Mouse (Mus musculus): Measurements from ENCODE around the gene Thtpa. TPM values are rescaled to one million over a fixed set of nuclear protein-coding genes. Genes with fewer than 3 reads are reported as not detected.

Gene Thtpa
- polyA plus RNA-seq, 1 experiment: 10.8 TPM

DNA sequence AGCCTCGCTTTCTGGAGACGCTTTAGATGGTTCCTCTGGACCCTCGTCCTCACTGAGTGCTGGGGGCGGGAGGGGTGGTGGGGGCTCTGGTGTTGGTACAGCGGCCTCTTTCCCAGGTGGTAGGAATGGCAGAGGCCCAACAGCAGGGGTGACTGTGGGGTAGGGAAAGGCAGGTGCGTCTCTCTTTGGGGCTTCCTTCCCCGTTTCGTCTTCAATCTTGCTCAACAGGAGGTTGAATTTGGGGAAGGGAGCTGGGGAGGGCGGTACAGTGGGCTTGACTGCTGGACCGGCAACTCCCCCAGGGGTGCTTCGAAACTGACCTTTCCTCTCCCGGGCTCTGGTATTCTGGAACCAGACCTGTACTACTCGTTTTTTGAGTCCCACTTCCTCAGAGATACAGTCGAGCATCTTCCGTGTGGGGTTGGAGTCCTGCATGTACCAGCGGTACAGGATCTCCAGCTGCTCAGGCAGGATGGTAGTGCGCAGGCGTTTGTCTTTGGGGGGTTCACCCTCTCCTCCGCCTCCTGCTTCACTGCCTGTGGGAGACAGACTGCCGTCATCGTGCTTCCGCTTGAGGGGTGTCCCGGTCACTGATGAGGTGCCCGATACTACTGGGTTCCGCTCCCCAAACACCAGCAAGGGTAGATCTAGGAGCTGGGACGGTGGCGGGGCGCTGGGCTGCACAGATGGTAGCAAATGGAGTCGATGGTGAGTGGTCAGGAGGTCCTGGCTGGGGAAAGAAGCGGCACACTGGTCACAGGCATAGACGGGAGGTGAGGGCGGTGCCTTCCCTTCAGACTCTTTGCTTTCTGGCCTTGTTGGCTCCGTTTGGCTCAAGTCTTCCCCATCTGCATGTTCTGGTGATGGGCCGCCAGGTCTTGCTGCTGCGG is 29.9 kb upstream of the Thtpa start:
- Histone ChIP-seq H3K27me3 (ENCODE audit: control insufficient read depth, insufficient read depth, insufficient read length) (no peaks in the 10 kb centered on the region), H3K4me2 (ENCODE audit: low read depth) (no peak overlapping the region), H3ac (ENCODE audit: control insufficient read depth, insufficient read length) (no peak overlapping the region), H3K4me3 (no peak overlapping the region), H3K79me2 (ENCODE audit: control insufficient read depth, insufficient read depth) (no peaks in the 10 kb centered on the region), H3K36me3 (ENCODE audit: control insufficient read depth, insufficient read depth) (no peaks in the 10 kb centered on the region)
- TF ChIP-seq MYOG (IDR thresholded peaks at IDR 0.05; ENCODE audit: control insufficient read depth in 1 of 3, insufficient read depth in 1 of 3, insufficient read length in 2 of 3, low read depth in 2 of 3) (no peak), SRF (IDR thresholded peaks at IDR 0.05; ENCODE audit: control insufficient read depth, insufficient read length, low read depth) (no peak), MAX (IDR thresholded peaks at IDR 0.05; ENCODE audit: low read depth) (no peak), POLR2A (IDR thresholded peaks at IDR 0.05; ENCODE audit: insufficient read length, low read depth) (no peak), TCF12 (IDR thresholded peaks at IDR 0.05; ENCODE audit: insufficient read depth, poor library complexity, severe bottlenecking) (no peak), E2F4 (IDR thresholded peaks at IDR 0.05; ENCODE audit: insufficient read depth) (no peak), REST (IDR thresholded peaks at IDR 0.05; ENCODE audit: insufficient read depth, insufficient read length) (no peak), POLR2AphosphoS2 (IDR thresholded peaks at IDR 0.05; ENCODE audit: insufficient read length, low read depth) (no peak), TCF3 (IDR thresholded peaks at IDR 0.05; ENCODE audit: insufficient read length, low read depth) (no peak), MYOD1 (IDR thresholded peaks at IDR 0.05; ENCODE audit: control insufficient read depth in 1 of 3, insufficient read length in 2 of 3, low read depth in 2 of 3) (no peak)

DNA sequence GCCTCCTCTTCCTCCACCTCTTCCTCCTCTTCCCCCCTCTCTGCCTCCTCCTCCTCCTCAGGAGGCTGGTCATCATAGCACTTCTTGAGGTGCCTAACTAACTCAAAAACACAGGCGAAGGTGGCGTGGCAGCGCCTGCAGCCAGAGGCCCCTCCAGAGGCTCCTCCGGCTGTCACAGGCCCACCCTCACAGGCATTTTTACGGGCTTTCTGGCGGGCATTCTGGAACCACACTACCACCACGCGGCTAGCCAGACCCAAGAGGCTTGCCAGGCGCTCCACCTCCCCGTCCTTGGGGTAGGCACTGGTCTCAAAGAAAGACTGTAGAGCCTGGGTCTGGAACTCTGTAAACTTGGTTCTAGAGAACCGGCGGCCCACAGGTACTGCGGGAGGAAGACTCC is 29.2 kb upstream of the Thtpa start:
- no peak overlapping the region for H3K4me3 ChIP-seq
- no peak overlapping the region for H3ac ChIP-seq (ENCODE audit: control insufficient read depth, insufficient read length)
- H3K4me2 ChIP-seq (ENCODE audit: low read depth): no peak overlapping the region
- no peaks in the 10 kb centered on the region for H3K79me2 ChIP-seq (ENCODE audit: control insufficient read depth, insufficient read depth)
- no peaks in the 10 kb centered on the region for H3K36me3 ChIP-seq (ENCODE audit: control insufficient read depth, insufficient read depth)
- no peaks in the 10 kb centered on the region for H3K27me3 ChIP-seq (ENCODE audit: control insufficient read depth, insufficient read depth, insufficient read length)
- TF ChIP-seq SRF (IDR thresholded peaks at IDR 0.05; ENCODE audit: control insufficient read depth, insufficient read length, low read depth) (no peak), TCF3 (IDR thresholded peaks at IDR 0.05; ENCODE audit: insufficient read length, low read depth) (no peak), POLR2AphosphoS2 (IDR thresholded peaks at IDR 0.05; ENCODE audit: insufficient read length, low read depth) (no peak), MYOG (IDR thresholded peaks at IDR 0.05; ENCODE audit: control insufficient read depth in 1 of 3, insufficient read depth in 1 of 3, insufficient read length in 2 of 3, low read depth in 2 of 3) (no peak), POLR2A (IDR thresholded peaks at IDR 0.05; ENCODE audit: insufficient read length, low read depth) (no peak), MYOD1 (IDR thresholded peaks at IDR 0.05; ENCODE audit: control insufficient read depth in 1 of 3, insufficient read length in 2 of 3, low read depth in 2 of 3) (no peak), E2F4 (IDR thresholded peaks at IDR 0.05; ENCODE audit: insufficient read depth) (no peak), TCF12 (IDR thresholded peaks at IDR 0.05; ENCODE audit: insufficient read depth, poor library complexity, severe bottlenecking) (no peak), REST (IDR thresholded peaks at IDR 0.05; ENCODE audit: insufficient read depth, insufficient read length) (no peak), USF1 (IDR thresholded peaks at IDR 0.05; ENCODE audit: low read depth) (no peak), MAX (IDR thresholded peaks at IDR 0.05; ENCODE audit: low read depth) (no peak), CEBPB (IDR thresholded peaks at IDR 0.05; ENCODE audit: insufficient read depth, poor library complexity, severe bottlenecking) (no peak)

DNA sequence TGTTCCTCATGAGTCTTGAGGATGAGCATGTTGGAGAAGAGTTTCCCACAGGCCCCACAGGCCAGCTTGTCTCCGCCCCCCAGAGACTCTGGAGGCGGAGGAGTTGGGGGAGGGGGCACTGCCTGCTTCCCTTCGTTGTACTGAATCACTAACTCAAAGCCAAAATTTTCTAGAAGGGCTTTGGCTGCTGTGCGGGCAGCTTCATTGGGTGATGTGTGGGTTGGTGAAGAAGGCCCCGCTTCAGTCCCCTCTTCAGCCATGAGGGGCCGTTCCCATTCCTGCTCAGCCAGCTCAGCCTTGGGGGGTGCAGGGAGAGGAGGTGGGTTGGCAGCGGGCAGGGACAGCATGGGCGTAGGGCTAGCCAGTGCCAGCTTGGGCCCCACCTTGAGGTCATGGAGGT is 28.5 kb upstream of the Thtpa start:
- Histone ChIP-seq H3K79me2 (ENCODE audit: control insufficient read depth, insufficient read depth) (no peaks in the 10 kb centered on the region), H3K4me3 (no peak overlapping the region), H3K27me3 (ENCODE audit: control insufficient read depth, insufficient read depth, insufficient read length) (no peaks in the 10 kb centered on the region), H3ac (ENCODE audit: control insufficient read depth, insufficient read length) (no peak overlapping the region), H3K36me3 (ENCODE audit: control insufficient read depth, insufficient read depth) (no peaks in the 10 kb centered on the region), H3K4me2 (ENCODE audit: low read depth) (no peak overlapping the region)
- no peak for TF ChIP-seq MYOD1 (IDR thresholded peaks at IDR 0.05; ENCODE audit: control insufficient read depth in 1 of 3, insufficient read length in 2 of 3, low read depth in 2 of 3)
- TF ChIP-seq MAX (IDR thresholded peaks at IDR 0.05; ENCODE audit: low read depth): no peak
- TF ChIP-seq CEBPB (IDR thresholded peaks at IDR 0.05; ENCODE audit: insufficient read depth, poor library complexity, severe bottlenecking): no peak
- no peak for TF ChIP-seq TCF12 (IDR thresholded peaks at IDR 0.05; ENCODE audit: insufficient read depth, poor library complexity, severe bottlenecking)
- TF ChIP-seq E2F4 (IDR thresholded peaks at IDR 0.05; ENCODE audit: insufficient read depth): no peak
- TF ChIP-seq POLR2A (IDR thresholded peaks at IDR 0.05; ENCODE audit: insufficient read length, low read depth): no peak
- TF ChIP-seq REST (IDR thresholded peaks at IDR 0.05; ENCODE audit: insufficient read depth, insufficient read length): no peak
- no peak for TF ChIP-seq MYOG (IDR thresholded peaks at IDR 0.05; ENCODE audit: control insufficient read depth in 1 of 3, insufficient read depth in 1 of 3, insufficient read length in 2 of 3, low read depth in 2 of 3)
- TF ChIP-seq SRF (IDR thresholded peaks at IDR 0.05; ENCODE audit: control insufficient read depth, insufficient read length, low read depth): no peak
- TF ChIP-seq TCF3 (IDR thresholded peaks at IDR 0.05; ENCODE audit: insufficient read length, low read depth): no peak

DNA sequence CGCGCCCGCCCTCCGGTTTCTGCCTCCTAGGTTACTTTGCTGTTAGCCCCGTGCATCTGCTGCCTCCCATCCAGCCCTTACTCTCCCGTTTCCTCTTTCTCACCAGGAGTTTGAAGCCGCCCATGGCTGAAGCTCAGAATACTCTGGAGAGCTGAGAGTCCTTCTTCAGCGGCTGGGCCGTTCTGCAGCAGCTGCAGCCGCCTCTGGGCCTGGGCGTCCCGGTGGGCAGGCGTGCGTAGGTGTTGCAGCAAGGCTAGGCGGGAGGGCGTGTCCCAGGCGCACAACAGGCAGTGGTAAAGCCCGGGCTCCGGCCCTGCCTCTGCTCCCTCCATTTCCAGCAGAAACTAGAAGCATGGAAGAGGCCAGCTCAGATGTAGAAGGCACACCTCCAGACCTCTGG is 22.8 kb upstream of the Thtpa start:
- Histone ChIP-seq H3K4me2 (ENCODE audit: low read depth) (no peak overlapping the region), H3K27me3 (ENCODE audit: control insufficient read depth, insufficient read depth, insufficient read length) (no peaks in the 10 kb centered on the region), H3K4me3 (no peak overlapping the region), H3ac (ENCODE audit: control insufficient read depth, insufficient read length) (no peak overlapping the region), H3K36me3 (ENCODE audit: control insufficient read depth, insufficient read depth) (no peaks in the 10 kb centered on the region), H3K79me2 (ENCODE audit: control insufficient read depth, insufficient read depth) (no peaks in the 10 kb centered on the region)
- TF ChIP-seq MYOG (IDR thresholded peaks at IDR 0.05; ENCODE audit: control insufficient read depth in 1 of 3, insufficient read depth in 1 of 3, insufficient read length in 2 of 3, low read depth in 2 of 3): no peak
- no peak for TF ChIP-seq SRF (IDR thresholded peaks at IDR 0.05; ENCODE audit: control insufficient read depth, insufficient read length, low read depth)
- no peak for TF ChIP-seq POLR2AphosphoS2 (IDR thresholded peaks at IDR 0.05; ENCODE audit: insufficient read length, low read depth)
- no peak for TF ChIP-seq USF1 (IDR thresholded peaks at IDR 0.05; ENCODE audit: low read depth)
- TF ChIP-seq REST (IDR thresholded peaks at IDR 0.05; ENCODE audit: insufficient read depth, insufficient read length): no peak
- TF ChIP-seq TCF12 (IDR thresholded peaks at IDR 0.05; ENCODE audit: insufficient read depth, poor library complexity, severe bottlenecking): no peak
- no peak for TF ChIP-seq MAX (IDR thresholded peaks at IDR 0.05; ENCODE audit: low read depth)
- no peak for TF ChIP-seq MYOD1 (IDR thresholded peaks at IDR 0.05; ENCODE audit: control insufficient read depth in 1 of 3, insufficient read length in 2 of 3, low read depth in 2 of 3)
- no peak for TF ChIP-seq E2F4 (IDR thresholded peaks at IDR 0.05; ENCODE audit: insufficient read depth)
- no peak for TF ChIP-seq CEBPB (IDR thresholded peaks at IDR 0.05; ENCODE audit: insufficient read depth, poor library complexity, severe bottlenecking)

Data from myocyte (in vitro differentiated cells).